Mouse (Mus musculus) kidney, adult 18-20 months (tissue): ENCODE measurements around the gene Frmpd2.

Experiments used
- DNase-seq: peaks from one replicate; pipeline ENCODE4 v3.0.0; 2021

The Frmpd2 gene

DNA sequence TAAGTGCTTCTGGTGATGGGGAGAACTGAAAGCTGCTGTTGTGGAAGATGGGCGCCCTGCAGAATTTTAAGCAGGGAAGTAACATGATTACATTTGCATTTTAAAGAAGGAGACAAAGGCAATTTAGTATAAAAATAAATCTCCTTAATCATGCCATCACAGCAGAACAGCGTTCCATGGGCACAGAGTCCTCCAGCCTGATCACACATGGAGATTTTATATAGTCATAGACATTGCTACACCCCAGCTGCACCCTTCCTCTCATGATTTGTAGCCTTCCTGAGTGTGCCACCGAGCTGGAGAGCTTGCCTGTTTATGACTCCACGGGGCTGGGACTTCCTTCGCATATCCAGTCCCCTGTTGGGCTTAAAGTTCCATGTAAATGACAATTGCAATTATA lies 42.4 kb downstream of the Frmpd2 start:
- DNase-seq, result no peak

DNA sequence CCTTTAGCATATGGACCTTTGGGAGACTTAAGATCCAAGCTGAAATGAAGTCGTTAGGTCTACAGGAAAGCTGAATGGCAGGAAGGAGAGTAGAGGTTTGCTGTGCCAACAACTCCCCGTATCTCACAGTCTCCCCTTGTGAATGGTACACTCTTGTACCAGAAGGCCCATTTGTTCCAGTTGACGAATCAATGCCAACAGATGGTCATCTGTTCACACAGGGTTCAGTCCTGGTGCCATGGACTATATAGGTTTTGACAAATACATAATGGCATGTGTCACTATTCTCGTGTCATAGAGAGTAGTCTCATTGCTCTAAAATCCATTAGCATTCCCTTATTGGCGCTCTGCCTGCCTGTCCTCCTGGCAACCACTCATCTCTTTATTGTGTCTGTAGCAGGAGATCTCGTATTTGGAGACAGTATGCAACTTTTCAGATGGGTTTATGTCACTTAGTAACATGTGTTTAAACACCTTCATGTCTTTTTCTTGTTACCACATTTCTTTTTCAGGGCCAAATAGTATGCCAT lies 43.3 kb downstream of the Frmpd2 start:
- no peak for DNase-seq

DNA sequence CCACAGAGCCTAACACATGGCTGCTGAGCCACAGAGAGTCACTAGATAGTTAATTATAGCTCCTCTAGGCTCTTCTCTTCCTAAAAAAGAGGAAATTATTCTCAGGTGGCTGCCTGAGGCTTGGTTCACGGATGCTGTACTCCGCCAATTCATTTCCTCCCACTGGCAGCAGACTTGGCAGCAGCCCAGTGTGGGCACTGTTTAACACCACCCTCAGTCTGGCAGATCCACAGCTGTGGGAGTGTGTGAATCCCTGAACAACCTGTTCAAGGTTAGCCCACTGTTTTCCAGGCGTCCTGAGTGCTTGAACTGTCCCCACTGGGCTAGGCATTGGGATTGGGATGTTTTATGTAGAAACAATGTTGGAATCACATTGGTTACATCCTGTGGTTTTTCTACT lies 50.0 kb downstream of the Frmpd2 start:
- DNase-seq, result no peak

DNA sequence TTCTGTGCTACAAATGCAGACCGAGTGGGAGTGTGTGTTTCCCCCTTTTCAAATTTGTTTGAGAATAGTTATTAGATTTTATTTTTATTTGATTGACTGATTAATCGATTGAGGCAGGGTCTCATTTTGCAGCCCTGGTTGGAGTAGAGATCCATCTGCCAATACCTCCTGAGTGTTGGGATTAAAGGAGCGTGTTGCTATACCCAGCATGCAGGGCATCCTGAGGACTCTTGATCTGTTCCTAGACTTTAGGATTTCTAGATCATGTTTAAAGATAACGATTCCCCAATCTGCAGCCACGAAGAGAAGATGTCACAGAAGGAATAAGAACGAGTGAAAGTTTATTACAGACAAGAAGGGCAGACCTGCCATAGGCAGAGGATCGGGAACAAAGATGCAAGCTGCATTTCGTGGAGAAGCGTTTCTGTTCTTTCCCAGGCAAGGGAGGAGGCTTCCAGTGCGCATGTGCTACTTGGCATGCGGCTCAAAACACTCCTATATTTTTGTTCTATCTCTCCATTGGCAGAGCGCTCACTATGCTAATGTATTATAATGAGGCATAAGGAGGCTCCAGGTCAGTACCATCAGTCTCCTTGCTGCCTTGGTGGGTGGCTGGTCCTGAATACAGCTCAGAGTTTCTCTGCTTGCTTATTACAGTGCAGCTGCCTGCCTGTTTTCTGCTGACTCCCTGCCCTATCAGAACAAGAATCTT lies 53.9 kb downstream of the Frmpd2 start:
- DNase-seq, result no peak

DNA sequence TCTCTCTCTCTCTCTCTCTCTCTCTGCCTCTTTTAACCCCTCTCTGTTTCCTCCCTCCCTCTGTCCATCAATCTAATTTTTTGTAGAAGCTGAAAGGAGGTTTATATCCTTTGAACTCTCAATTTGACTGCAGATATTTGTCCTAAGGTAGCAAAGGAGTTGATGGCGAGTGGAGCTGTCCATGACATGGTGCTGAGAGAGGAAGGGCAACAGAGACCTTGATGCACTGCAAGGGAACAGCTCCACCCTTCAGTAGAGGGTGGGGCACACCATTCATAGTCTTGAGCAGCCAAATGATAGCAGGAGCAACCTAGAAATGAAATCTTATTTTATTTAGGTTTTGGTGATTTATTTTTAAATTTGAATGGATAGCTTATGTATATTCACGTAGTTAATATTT lies 55.1 kb downstream of the Frmpd2 start:
- DNase-seq, result no peak

DNA sequence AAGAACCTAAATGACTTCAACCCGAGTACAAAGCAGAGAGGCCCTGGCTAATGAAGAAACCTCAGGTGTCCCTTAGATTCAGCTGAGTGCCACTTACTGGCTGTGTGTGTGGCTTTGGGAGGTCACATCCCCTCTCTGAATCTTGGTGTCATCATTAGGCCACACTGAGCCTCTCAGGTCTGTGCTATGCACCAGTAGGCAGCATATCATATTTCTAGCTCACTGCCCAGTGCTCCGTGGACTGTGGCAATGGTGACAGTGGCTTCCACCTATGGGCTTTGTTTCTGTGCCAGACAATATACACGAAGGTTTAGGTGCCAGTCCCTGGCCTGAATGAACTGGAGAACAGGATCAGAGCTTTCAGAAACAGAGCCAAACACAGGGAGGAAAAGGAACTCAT lies 56.4 kb downstream of the Frmpd2 start:
- no peak for DNase-seq

DNA sequence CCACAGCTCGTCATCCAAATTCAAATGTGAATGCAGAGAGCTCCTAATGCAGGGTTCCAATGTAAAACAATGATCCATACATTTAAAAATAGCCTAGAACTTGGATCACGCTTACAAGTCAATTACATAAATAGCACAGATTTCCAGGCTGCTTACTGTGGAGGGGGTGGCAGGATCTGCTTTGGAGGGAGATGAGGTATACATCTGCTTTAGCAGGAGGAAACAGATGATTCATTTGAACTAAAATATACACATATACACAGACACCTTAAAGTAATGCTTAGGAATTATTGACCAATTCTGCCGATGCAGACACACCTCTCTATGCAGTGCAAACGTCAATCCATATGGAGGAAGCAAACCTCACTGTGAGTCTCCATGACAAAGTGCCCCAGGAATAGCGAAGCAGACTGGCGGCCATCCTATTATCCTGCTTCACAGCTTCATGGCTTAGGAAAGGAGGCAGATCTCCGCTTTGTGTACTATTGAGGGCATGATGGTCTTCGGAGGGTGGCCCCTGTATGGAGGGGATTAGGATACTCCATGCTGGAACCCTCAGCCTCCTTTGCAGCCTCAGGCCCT lies 59.9 kb downstream of the Frmpd2 start:
- no peak for DNase-seq

DNA sequence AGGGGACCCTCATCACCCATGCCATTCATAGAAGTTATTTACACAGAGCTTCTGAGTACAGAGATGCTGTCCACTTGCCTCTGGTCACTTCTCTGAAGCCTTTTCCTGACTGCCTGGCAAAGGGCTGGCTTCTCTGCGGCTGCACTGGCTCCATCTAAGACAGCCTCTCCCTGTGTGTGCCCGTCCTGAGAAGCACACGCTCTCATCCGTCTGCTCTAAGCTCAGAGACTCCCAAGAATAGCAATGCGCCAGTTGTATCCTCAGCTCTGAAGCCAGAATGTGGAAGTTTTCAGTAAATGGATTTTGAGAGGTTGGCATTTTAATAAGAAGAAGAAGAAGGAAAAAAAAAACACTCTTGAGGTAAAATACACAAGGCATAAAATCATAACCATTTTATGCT lies 61.3 kb downstream of the Frmpd2 start:
- DNase-seq, result no peak

DNA sequence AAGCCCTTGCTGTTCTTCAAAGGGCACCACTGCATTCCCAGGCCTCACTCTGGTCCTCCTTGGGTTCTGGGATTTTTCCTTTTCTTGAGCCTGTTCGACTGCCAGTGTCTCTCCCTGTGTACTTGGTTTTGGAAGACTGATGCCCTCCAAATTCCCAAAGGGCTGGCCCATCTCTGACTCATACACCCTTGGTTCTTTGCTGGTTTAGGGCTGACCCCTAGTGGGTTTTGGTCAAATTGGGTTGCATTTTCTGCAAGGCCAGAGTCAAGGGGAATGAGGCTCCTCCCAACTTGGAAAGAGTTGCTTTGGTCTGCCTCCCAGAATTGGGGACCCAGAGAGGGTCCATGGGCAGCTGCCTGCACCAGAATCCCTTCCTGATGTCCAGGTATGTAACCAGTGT lies 62.0 kb downstream of the Frmpd2 start:
- no peak for DNase-seq

DNA sequence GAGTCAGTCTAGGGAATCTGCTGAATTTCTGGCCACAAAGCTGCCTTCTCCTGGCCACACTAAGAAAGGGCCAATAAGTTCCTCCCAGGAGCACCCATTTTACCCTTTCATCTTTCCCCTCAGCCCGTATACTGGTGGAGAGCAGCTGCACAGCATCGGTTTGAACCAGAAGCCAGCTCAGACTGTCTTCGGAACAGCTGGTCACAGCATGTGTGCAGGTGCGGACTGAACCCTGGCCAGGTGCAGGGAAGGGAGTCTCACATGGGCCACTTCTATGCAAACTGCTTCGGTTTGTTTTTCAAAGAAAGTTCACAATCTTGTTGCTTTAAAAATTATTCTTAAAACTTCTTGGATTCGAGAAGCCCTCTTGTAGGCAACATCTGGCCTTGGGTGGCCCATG lies 63.8 kb downstream of the Frmpd2 start:
- no peak for DNase-seq

DNA sequence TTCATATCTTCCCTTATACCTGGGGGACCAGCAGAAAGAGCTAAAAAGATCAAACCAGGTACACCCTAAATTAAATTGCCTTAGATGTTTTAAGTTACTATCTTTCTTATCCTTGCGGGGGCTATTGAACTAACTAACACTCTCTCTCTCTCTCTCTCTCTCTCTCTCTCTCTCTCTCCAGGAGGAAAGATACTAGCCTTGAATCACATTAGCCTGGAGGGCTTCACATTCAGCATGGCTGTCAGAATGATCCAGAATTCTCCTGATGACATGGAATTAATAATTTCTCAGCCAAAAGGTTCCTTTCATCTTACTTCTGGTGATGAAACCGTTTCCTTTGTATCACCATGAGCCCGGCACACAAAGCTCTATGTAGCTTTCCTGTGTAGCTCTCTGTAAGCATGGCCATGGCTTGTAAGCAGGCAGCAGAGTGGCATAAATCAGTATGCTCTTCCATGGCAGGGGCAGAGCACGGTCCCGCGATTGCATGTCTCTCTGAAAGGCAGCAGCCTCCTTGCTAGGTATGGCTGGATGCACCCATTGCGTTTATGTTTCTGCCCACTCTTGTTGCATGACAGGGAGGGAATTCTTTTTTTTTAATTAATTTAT lies 68.2 kb downstream of the Frmpd2 start:
- no peak for DNase-seq

DNA sequence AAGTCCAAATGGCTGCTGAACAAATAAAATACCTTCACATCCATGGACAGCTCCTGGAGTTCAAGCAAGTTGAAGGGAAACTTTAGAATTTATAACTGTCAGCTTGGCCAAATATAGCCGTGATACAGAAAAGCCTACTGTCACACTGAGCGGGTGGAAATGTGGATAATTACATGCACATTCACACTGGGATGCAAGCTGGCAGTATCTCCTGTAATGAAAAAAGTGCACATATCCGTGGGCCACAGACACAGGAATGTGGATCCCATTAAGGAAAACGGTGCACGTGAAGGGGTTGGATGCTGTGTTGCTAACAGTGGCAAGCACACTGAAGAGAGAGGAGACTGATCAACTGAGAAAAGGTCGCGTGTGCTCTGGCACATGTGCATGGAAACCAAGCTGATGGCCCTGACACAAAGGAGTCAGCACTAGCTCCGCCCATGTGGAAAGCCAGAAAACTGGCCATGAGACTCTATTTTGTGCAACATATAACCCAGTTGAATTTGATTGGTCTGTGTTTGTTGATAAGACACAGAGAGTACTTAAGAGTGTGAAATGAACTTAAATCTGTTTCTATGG lies 74.2 kb downstream of the Frmpd2 start:
- DNase-seq, result no peak

DNA sequence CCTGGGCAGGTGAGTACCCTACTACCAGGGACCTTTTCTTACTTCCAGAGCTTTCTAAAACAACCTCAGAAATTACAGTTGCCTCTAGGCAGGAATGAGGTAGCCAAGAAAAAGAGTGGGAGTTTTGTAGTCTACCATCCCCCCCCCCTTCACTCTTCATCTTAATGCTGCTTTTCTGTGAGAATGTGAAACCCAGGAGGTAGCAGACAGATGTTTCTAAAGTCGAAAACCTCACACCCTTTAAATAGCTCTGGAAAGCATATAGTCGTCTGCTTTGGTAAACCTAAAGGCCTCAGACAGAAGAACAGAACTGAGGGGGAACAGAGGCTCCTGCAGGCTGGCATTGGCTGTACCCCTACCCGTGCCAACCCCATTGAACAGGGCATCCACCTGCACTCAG lies 77.2 kb downstream of the Frmpd2 start:
- no peak for DNase-seq

DNA sequence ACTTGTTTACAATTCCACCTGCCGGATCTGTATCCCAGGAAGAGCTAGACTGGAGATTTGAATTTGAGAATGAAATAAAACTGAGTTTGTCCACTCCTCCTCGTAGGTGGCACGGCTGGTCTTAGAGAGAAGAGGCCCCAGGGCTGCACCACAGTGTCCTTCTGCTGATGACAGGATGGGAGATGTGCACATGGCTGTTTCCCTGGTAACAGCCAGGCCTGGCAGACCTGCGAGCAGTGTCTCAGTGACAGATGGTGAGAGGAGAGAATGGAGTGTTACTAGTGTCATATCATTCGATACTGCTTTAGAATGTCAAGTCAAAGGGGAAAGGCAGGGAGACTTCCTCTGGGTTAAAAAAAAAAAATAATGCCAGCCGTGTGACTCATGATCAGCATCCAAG lies 78.4 kb downstream of the Frmpd2 start:
- DNase-seq, result no peak

DNA sequence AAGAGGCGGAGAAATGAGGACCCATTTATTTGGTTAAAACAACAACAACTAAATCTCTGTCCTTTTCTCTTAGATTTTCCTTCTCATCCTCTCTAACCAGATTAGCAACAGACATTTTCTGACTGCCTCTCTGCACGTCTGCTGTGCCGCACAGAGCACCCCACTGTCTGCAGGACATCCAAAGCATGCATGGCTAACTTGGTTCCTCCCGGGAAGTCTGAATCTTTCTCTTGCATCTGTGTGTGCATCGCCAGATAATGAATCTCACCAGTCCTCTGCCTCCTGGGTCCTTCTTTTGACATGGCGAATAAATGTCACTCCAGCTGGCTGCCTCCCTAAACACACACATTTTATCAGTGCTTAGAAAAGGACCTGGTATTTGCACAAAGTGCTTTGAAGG lies 99.2 kb downstream of the Frmpd2 start:
- no peak for DNase-seq

DNA sequence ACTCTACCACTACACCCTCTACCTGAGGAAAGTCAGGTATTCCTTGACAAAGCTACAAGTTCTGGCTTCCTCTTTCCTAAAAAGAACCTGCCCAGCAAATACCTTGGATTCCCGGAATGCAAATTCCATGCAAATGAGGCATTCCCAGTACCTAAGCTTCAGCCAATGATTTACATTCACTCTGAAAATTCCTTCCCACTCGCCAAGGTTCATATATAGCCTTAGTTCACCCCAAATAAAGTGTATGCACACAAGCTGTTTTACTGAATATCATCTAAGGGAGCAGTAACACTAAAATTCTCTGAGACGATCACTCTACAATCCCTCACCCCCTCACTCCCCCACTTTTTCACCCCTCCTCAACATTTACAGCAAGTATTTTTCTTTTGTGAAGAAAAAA lies 102.1 kb downstream of the Frmpd2 start:
- DNase-seq, result no peak

DNA sequence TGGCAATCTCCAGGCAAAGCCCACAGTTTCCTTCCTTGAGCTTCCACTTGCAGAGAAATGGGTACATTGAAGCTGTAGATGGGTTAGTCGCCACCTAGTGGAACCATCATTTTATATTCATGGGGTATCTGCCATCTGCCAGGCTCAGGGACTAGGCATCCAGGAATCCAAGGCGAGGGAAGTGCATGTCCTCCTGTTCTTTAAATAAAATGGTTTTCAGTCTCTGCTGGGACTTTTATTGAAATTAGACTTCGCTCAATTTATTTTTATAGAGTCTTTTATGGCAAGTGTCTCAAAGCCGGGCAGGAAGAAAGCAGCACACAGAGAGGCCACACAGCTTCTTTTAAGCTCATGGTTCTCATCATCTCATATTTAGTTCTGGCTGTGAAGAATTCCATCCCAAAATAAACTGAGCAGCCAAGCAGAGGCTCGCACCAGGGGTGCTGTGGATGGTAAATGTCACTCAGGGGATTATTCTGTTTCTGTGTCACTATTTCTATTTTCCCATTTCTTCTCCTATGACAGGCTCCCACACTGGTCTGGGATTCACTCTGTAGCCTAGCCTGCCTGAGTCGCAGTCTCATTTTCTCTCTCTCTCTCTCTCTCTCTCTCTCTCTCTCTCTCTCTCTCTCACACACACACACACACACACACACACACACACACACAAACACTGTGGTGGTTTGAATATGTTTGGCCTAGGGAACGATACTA lies 108.4 kb downstream of the Frmpd2 start:
- no peak for DNase-seq

DNA sequence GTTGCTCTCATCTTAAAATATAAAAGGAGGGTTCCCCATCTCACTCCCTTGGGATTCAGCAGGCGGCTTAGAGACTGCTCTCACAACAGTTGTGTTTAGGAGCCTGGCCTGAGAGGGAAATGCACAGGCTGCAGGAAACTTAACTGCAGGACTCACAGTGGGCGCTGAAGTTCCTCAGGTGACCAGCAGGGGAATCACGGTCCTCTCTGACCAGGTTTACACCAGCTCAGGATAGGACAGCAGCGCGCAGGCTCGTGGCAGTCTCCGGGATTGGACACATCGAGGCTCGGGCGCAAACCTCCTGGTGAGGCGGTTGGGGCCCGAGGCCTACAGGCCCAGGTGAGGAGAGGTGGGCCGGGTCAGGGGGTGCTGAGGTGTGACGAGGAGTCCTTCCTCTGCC lies 117.5 kb downstream of the Frmpd2 start, which contains the start of gene Ptpn20:
Gene Ptpn20, plus strand, starts transcription at position 257 of the 400 bp plus-strand sequence.
- no peak for DNase-seq

DNA sequence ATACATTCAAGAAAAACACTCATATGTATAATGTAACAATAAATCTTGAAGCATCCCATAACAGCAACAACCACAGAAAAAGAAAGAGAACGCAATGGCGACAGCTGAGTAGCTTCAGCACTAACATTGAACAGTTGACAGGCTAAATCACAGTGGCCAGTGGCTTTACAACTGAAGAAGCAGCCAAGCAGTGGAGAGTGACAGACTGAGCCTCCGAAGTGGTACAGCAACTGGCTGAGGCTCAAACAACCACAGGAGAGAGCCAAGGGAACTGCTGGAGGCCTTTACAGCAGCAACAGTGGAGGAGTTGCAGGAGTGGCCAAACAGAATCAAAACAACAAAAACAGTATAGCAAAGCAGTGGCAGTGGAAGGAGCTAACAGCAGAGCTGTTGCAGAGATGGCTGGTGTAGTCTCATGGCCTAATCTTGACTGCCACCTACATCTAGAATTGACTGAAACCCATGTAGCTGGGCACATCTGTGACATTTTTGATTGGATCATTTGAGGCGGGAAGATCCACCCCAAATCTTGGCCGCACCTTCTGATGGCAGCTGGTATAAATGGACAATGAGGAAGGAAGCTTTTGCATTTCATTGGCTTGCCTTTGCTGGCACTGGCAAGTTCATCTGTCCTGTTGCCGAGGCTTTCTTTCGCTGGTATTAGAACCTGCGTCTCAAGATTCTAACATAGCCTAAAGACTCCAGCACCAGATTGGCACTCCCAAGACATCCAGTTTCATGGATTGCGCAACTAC lies 127.1 kb downstream of the Frmpd2 start:
- DNase-seq, result no peak

DNA sequence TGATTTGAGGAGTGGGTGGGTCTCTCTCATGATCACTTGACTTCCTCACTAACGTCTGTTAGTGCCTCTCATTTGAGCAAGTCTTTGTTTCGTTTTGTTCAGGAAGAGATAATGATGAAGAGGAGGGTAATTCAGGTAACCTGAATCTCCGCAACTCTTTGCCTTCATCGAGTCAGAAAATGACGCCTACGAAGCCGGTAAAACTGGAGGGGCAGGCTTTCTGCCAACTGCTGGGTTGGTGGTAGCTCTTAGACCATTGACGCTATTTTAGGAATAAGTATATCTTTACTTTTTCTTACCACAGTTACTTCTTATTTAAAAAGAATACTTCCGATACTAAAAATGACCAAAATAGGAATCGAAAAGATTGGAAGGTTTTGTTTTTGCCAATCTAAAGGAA lies 135.9 kb downstream of the Frmpd2 start:
- no peak for DNase-seq
